Mouse (Mus musculus) bone marrow, adult 2 months (tissue): ENCODE data around the gene Ak7.

Experiments
- CTCF ChIP-seq: fragments of 200-500 bp; IDR thresholded peaks from 2 replicates; pipeline ENCODE4 v1.5.1; 2011; ENCODE audit warnings: low read length, control low read depth; ENCODE audit not compliant: control insufficient read depth, insufficient read depth
- POLR2A ChIP-seq: fragments of 200-500 bp; IDR thresholded peaks from 2 replicates; pipeline ENCODE4 v1.6.1; 2011; ENCODE audit warnings: low read depth, mild to moderate bottlenecking, control low read depth, low read length, borderline replicate concordance; ENCODE audit not compliant: control insufficient read depth

DNA sequence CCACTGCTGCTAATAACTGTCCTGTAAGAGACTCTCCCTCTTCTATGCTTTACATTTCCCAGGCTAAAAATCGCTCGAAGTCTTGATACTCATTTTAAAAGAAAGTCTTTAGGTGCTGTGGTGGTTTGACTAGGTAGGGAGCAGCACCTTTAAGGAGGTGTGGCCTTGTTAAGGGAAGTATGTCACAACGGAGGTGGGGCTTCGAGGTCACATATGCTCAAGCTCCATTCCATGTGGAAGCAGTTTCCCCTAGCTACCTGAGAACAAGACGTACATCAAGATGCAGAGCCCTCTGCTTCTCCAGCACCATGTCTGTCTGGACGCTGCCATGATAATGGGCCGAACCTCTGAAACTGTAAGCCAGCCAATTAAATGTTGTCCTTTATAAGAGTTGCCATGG is 27.6 kb upstream of the Ak7 start:
- TF ChIP-seq CTCF = no peak
- TF ChIP-seq POLR2A = no peak
